Mouse (Mus musculus): ENCODE results near the gene Hist1h2af.

DNA sequence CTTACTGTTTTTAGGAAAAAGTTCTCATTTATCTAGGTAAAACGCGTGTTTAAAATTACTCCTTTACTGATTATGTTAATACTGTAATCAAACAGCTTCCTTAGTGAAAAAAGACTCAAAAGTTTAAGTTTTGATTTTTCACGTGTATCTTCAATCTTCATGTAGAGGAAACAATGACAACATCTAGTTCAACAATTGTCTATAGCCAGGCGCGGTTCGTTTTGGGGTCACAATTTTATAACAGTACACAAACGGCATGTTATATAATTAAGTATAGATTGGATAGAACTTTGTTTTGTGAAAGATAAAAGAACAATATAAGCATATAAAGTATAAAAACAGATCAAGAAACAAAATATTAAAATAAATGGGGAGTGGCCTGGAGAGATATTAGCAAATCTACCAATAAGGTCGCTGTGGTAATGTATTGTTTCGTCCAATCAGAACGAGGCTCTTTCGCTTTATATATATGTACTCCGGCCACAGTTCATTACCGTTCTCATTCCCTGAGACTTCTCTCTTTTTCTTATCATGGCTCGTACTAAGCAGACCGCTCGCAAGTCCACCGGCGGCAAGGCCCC is 41.7 kb downstream of the Hist1h2af start, which contains the start of gene Hist1h3d:
- no peak for TF ChIP-seq CEBPB (IDR thresholded peaks at IDR 0.05; ENCODE audit: low read depth)
- no peak for TF ChIP-seq CTCF (IDR thresholded peaks at IDR 0.05; ENCODE audit: control insufficient read depth, insufficient read depth, insufficient read length)

Data from C2C12 (cell line).